Mouse (Mus musculus) midbrain, embryonic 11.5 days (tissue): ENCODE results near the gene Tmem104. TPM values are rescaled to one million over a fixed set of nuclear protein-coding genes. Genes with fewer than 3 reads are reported as not detected.

ENCODE experiments used
- ATAC-seq: fragments of 200-750 bp; cut with Nextera tagmentation; 2 replicates; pipeline ENCODE4 v1.8.0; 2017; ENCODE audit warnings: moderate TSS enrichment, moderate library complexity; ENCODE audit not compliant: low FRiP score
- DNase-seq: peaks from one replicate; pipeline ENCODE4 v3.0.0; 2015; ENCODE audit warnings: low spot score; ENCODE audit errors: missing footprints
- H3K27ac ChIP-seq: fragments of 300-500 bp; sonication (generic); 2 replicates; pipeline ENCODE4 v1.5.1; 2014; ENCODE audit warnings: low read depth, low read length
- H3K27me3 ChIP-seq: fragments of 300-500 bp; sonication (generic); 2 replicates; pipeline ENCODE4 v1.6.1; 2014; ENCODE audit warnings: mild to moderate bottlenecking, low read length, moderate library complexity, mixed read lengths; ENCODE audit not compliant: control insufficient read depth, insufficient read depth
- H3K36me3 ChIP-seq: fragments of 300-500 bp; sonication (generic); 2 replicates; pipeline ENCODE4 v1.6.1; 2014; ENCODE audit warnings: mild to moderate bottlenecking, low read length, moderate library complexity, mixed read lengths; ENCODE audit not compliant: control insufficient read depth, insufficient read depth
- H3K4me1 ChIP-seq: fragments of 300-500 bp; sonication (generic); 2 replicates; pipeline ENCODE4 v1.6.1; 2014; ENCODE audit warnings: low read length; ENCODE audit not compliant: control insufficient read depth, insufficient read depth
- H3K4me2 ChIP-seq: fragments of 300-500 bp; sonication (generic); 2 replicates; pipeline ENCODE4 v1.6.1; 2014; ENCODE audit warnings: mild to moderate bottlenecking, moderate library complexity
- H3K4me3 ChIP-seq: fragments of 300-500 bp; sonication (generic); 2 replicates; pipeline ENCODE4 v1.5.1; 2014; ENCODE audit warnings: low read depth, low read length
- H3K9ac ChIP-seq: fragments of 300-500 bp; sonication (generic); 2 replicates; pipeline ENCODE4 v1.6.1; 2014; ENCODE audit warnings: low read length
- H3K9me3 ChIP-seq: fragments of 300-500 bp; sonication (generic); 2 replicates; pipeline ENCODE4 v1.6.1; 2016; ENCODE audit warnings: low read length; ENCODE audit not compliant: control insufficient read depth
- WGBS: fragments of 180-500 bp; shearing (Covaris S2); extraction: QIAGEN DNeasy Blood & Tissue Kit; methylation state at CpG from one replicate; pipeline ENCODE4 v1.1.7; 2014; 5-methylcytosine and 5-hydroxymethylcytosine counted together
- polyA plus RNA-seq: library from polyadenylated mRNA; unstranded; fragments of >200 nt; fragmentation: Nextera tagmentation; extraction: Ambion mirVana; gene quantifications from 2 replicates; pipeline ENCODE4 v1.2.1, GENCODE M21; 2014

The Tmem104 gene
- polyA plus RNA-seq, 1 experiment from 2014 or later = 9.2 TPM

GRCm38 (mm10) chr11:115282723-115283485 is 95.6 kb downstream of the Tmem104 start:
- ATAC-seq = no peak
- Histone ChIP-seq H3K27me3 (no peaks in the 10 kb centered on the region), H3K9me3 (no peaks in the 10 kb centered on the region), H3K4me2 (no peak overlapping the region), H3K27ac (no peak overlapping the region), H3K36me3 (no peaks in the 10 kb centered on the region), H3K4me3 (no peak overlapping the region), H3K4me1 (peaks cover 2% of the 10 kb centered on the region), H3K9ac (no peak overlapping the region)
- DNase-seq = no peak
- WGBS = 89% methylated on average over 8 of the region's 8 CpGs

- H3K4me1 ChIP-seq = no peaks in the 10 kb centered on the region; the same call in 1 of the 2 replicates
- H3K27ac ChIP-seq = no peak overlapping the region
- H3K27me3 ChIP-seq = no peaks in the 10 kb centered on the region
- H3K36me3 ChIP-seq = no peaks in the 10 kb centered on the region
- DNase-seq (no peak), ATAC-seq (no peak)
- no peaks in the 10 kb centered on the region for H3K9me3 ChIP-seq
- no peak overlapping the region for H3K4me3 ChIP-seq
- 81% methylated on average over 9 of the region's 9 CpGs for WGBS
- H3K4me2 ChIP-seq = no peak overlapping the region
- H3K9ac ChIP-seq = no peak overlapping the region
Measured at GRCm38 (mm10) chr11:115283486-115283765, 96.1 kb downstream of the Tmem104 start.

DNA sequence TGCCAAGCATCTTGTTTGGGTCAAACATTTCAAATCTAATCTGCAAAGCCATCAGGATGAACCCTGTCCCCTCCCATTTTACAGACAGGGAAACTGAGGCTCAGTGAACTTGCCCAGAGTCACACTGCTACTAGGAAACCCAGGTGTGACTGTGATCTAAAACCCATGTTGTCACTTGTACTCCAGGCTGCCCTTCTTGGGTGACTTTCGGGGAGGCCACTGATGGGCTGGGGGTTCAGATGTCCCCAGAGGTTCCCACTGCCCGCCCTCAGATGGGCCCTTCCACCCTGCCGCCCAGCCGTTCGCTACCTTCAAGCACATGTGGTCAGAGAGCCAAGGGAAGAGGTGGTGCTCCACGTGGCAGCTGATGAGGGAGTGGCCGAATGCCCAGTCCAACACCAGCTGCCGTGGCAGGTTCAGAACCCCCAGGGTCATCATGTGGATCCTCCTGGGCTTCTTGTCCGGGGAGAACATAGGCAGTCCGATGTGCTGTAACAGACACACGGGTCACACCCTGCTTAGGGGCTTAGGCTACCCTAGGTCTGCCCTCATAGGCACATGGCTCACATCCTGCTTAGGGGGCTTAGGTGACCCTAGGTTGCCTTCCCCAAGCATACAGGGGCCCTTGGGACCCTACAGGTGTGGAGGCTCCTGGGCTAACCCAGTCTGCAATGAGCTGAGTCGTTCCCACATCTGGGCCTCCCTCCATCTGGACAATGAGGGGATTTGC is 96.8 kb downstream of the Tmem104 start:
- Histone ChIP-seq H3K4me1 (no peaks in the 10 kb centered on the region; the same call in 1 of the 2 replicates), H3K4me3 (no peak overlapping the region), H3K36me3 (no peaks in the 10 kb centered on the region), H3K9me3 (no peaks in the 10 kb centered on the region), H3K4me2 (no peak overlapping the region), H3K9ac (no peak overlapping the region), H3K27ac (no peak overlapping the region), H3K27me3 (no peaks in the 10 kb centered on the region)
- ATAC-seq = no peak
- 83% methylated on average over 12 of the region's 12 CpGs for WGBS
- no peak for DNase-seq

DNA sequence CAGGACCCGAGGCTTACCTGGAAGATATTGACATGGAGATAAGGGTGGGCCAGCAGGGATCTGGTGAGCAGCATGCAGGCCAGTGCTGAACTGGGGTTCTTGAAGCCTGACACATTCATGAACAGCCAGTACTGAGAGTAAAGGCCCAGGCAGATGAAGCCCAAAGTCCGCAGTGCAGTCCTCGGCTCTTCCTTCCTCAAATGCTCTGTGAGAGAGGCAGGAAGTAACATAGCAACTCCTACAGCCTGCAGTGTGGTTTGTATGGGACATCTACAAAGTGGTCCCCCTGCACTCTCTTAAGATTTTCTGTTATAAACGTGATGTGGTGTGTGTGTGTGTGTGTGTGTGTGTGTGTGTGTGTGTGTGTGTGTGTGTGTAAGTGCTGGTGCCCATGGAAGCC is 98.0 kb downstream of the Tmem104 start:
- no peak for ATAC-seq
- 79% methylated on average over 4 of the region's 4 CpGs for WGBS
- H3K27ac ChIP-seq = no peak overlapping the region

DNA sequence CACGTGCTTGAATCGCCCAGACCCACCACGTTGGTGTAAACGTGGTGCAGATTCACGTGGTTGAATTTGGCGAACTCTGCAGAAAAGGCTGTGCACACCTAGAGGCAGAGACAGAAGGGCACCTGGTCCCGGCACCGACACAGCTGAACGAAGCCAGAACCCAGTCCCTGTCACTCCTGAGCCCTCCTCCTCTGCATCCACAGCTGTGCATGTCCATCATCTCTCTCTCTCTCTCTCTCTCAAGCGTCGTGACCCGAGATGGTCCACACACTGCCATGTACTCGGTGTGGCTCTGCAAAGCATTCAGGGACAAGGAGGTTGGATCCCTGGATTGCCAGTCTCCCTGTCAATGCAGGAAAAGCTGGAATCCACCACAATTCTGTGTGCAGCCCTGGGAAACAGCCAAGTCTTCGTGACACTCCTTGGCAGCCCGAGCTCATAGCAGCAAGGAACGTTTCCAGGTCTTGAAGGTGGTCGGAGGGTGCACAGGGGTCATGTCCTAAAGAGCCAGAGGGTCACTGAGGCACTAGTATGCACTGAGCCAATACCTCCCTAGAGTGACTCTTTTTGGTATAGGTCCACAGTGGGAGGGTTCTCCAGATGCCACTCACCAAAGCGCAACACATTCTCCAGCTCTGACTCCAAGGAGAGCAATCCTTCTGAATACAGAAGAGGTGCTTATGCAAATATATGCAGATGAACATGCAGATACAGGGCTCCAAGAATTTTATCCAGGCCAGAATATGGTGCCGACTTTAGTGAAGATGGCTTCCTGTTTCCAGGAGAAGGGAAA is 99.1 kb downstream of the Tmem104 start:
- H3K9ac ChIP-seq = no peak overlapping the region
- DNase-seq (no peak), ATAC-seq (no peak)
- 80% methylated on average over 19 of the region's 19 CpGs for WGBS
- no peak overlapping the region for H3K27ac ChIP-seq
- H3K9me3 ChIP-seq = no peaks in the 10 kb centered on the region
- H3K4me1 ChIP-seq = no peaks in the 10 kb centered on the region; the same call in 1 of the 2 replicates
- H3K36me3 ChIP-seq = no peaks in the 10 kb centered on the region
- H3K4me2 ChIP-seq = no peak overlapping the region
- no peak overlapping the region for H3K4me3 ChIP-seq
- no peaks in the 10 kb centered on the region for H3K27me3 ChIP-seq

More for the DNA sequence above, 98.0 kb downstream of the Tmem104 start:
- Histone ChIP-seq H3K36me3 (no peaks in the 10 kb centered on the region), H3K27me3 (no peaks in the 10 kb centered on the region), H3K9ac (no peak overlapping the region), H3K4me1 (no peaks in the 10 kb centered on the region; the same call in 1 of the 2 replicates), H3K9me3 (no peaks in the 10 kb centered on the region), H3K4me3 (no peak overlapping the region), H3K4me2 (no peak overlapping the region)
- no peak for DNase-seq

GRCm38 (mm10) chr11:115287386-115287785 is 100.1 kb downstream of the Tmem104 start:
- Histone ChIP-seq H3K27me3 (no peaks in the 10 kb centered on the region), H3K36me3 (no peaks in the 10 kb centered on the region), H3K9ac (no peak overlapping the region), H3K9me3 (no peaks in the 10 kb centered on the region), H3K4me1 (no peaks in the 10 kb centered on the region; the same call in 1 of the 2 replicates), H3K27ac (no peak overlapping the region), H3K4me2 (no peak overlapping the region), H3K4me3 (no peak overlapping the region)
- WGBS = 85% methylated on average over 5 of the region's 5 CpGs
- DNase-seq (no peak), ATAC-seq (no peak)

DNA sequence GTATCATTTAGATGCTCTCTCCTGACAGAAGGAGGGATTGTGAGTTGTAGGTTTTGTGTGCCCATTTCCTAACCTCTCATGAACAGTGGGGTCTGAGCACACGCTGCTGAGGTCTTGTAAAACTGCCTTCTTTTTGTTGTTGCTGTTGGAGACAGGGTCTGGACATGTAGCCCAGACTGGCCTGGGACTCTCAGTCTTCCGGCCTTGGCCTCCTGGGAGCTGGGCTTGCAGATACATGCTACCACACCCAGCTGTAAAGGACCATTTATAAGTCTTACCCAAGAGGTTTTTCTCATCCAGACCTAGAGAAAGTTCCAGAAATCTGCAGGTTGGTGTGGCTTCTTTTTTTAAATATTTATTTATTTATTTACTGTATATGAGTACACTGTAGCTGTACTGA is 101.0 kb downstream of the Tmem104 start:
- DNase-seq = no peak
- no peaks in the 10 kb centered on the region for H3K36me3 ChIP-seq
- no peak overlapping the region for H3K9ac ChIP-seq
- H3K27ac ChIP-seq = no peak overlapping the region
- no peaks in the 10 kb centered on the region for H3K9me3 ChIP-seq
- WGBS = 83% methylated on average over 2 of the region's 2 CpGs
- no peak overlapping the region for H3K4me3 ChIP-seq
- H3K4me1 ChIP-seq = no peaks in the 10 kb centered on the region; the same call in 1 of the 2 replicates
- no peaks in the 10 kb centered on the region for H3K27me3 ChIP-seq
- no peak for ATAC-seq
- no peak overlapping the region for H3K4me2 ChIP-seq

- no peak for ATAC-seq
- no peak overlapping the region for H3K4me3 ChIP-seq
- H3K9ac ChIP-seq = no peak overlapping the region
- H3K36me3 ChIP-seq = no peaks in the 10 kb centered on the region
- H3K27me3 ChIP-seq = no peaks in the 10 kb centered on the region
- no peaks in the 10 kb centered on the region for H3K9me3 ChIP-seq
- no peak overlapping the region for H3K4me2 ChIP-seq
- no peaks in the 10 kb centered on the region; the same call in 1 of the 2 replicates for H3K4me1 ChIP-seq
- no peak overlapping the region for H3K27ac ChIP-seq
- DNase-seq = no peak
- 85% methylated on average over 8 of the region's 8 CpGs for WGBS
Measured at GRCm38 (mm10) chr11:115289885-115290284, 102.6 kb downstream of the Tmem104 start.

DNA sequence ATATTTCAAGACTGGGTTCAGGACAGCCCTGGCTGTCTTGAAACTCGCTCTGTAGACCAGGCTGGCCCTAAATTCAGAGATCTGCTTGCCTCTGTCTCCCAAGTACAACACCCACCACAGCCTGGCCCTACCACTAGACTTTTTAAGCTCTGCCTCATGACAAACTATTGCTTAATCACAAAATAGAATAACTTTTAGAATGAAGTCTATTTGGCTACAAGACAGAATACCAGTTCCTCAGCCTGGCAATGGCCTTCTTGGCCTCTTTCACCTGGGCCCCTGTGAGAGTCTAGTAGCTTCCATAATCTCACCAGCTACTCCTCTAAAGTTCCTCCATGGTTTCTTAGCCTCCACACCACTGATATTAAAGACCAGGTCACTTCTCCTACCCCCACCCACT is 103.0 kb downstream of the Tmem104 start:
- Histone ChIP-seq H3K4me1 (no peaks in the 10 kb centered on the region; the same call in 1 of the 2 replicates), H3K9ac (no peak overlapping the region), H3K4me2 (no peak overlapping the region), H3K4me3 (no peak overlapping the region), H3K27ac (no peak overlapping the region), H3K36me3 (no peaks in the 10 kb centered on the region), H3K9me3 (no peaks in the 10 kb centered on the region), H3K27me3 (no peaks in the 10 kb centered on the region)
- ATAC-seq = no peak
- WGBS = 78% methylated on average over 1 of the region's 1 CpGs
- no peak for DNase-seq
